Mouse (Mus musculus) kidney, postnatal 25 days (tissue): ENCODE measurements at regions not wholly inside any gene's neighbourhood (a gene's known extent, or its start where the extent isn't known, plus 50 kb on each side); places are given as distances from the start of the nearest gene placed in this dataset.
"Not testable (repeated sequence)": the region's sequence is repeated elsewhere in the genome, so short reads cannot be mapped to it uniquely, and the experiment has no call there.

Experiments used
- DNase-seq, 2 experiments: peaks; one replicate each; pipeline ENCODE4 v3.0.0; 2021; ENCODE audit warnings: mixed read lengths in 2 of 2

DNA sequence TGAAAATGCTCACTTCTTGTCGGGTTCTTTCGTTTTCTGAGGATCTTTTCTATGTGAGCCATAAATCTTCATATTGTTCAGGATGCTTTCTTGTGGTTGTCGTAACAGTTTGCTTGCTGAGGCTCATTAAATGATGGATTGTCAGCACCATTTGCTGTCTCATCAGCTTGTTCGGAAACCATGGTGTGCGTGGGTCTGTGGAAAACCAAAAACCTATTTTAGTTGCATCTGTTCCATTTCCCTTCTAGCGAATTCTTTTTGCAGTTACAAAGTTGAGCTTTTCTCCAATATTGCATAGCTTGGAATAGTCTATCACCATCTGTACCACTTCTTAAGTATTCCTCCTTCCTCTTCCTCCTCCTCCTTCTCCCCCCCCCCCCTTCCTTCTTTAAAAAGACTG, 269.9 kb downstream of the Lyplal1 start:
- no peak for DNase-seq

DNA sequence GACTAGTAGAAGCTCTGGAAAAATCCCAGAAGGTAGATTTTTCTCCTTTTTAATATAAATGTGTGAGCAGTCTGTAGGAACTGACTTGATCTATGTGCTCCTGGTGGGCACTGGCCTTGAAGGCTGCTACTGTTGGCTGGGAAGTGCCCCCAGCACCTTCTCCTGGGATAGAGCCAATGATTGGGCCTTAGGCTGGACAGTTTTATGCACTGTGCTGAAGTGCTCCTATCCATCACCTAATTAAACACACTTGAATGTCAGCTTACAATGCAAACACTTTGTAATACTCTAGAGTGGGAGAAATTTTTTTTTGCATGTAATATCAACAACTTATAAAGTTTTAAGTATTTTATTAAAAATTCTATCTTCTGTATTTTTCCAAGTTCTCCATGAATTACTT, 266.5 kb downstream of the Lyplal1 start:
- no peak for DNase-seq

DNA sequence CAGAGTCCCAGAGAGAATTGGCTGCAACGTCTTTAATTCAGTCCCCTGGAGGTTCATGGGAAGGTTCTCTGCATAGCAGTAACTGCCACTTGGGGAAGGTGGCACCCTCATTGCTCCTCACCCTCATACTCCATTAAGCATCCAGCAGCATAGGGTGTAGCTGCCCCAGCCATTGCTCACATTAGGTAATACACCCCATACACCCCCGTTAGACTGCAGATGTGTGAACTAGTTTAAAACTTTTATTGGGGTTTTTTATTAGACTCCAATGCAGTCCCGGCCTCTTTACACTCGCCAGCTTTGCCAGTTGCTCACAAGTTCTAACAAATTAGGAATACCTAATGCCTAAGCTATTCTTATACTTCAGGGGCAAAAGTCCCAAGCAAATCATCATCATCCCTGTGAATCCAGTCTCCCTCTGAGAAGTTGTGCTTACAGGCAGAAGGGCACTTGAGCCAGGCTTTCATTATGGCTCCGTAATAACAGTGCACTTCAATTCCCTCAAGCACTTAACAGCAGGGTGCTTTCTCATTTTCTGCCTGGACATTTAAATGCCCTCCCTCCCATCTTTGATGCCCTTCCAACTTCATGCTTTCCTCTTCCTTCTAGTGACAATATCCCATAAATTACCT, 265.7 kb downstream of the Lyplal1 start:
- DNase-seq, result no peak

DNA sequence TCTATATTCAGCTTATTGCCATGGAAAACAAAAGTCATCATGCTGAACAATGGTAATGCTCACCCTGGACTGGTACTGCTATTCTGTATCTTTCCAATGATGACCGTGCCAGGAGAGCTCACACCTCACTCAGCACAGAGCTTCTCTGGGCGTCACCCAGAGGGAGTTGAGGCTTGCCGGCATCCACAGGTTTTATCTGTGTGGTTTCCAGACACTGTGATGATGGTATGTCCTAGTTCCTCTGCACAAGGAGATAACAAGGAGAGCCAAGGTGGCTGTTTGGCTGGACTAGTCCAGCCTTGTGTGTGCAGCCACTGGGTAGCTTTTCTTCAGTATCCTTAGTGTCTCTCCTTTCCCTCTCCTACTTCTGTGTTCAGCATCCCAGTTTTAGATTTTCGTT, 255.4 kb downstream of the Lyplal1 start:
- no peak for DNase-seq

DNA sequence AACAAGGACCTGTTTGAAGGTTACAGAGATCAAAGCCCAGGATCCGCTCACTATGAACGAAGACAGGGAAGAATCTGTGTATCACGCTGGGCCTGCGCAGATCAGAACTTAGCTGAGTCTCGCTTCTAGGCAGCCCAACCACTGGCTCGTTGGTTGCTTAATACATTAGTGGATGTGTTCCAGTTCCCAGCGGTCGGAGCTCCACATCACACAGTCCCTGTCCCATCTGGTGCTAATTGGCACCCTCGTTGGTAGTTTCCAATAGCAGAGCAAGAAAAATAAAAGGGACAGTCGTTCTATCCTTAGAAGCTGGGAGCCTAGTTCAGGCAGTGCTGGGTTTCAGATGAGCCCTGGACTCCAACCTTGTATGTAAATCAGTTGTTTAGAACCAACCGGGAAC, 251.2 kb downstream of the Lyplal1 start:
- no peak for DNase-seq

DNA sequence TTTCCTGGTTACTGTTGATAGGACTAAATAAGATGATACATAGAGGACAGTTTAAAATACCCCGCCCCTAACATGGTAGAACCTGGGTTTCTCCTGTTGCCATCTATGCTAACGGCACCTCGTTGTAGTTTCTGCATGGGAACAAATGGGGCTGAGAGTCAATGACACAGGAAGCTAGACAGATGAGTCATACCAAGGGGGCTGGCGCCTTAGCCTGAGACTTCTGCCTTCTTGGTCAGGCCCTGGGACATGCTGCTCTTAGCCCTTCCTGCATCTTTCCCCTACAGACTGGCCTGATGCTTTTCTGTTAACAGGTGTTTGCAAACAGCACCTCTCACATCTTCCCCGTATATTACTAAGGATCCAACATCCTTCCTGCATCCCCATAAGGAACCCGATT, 250.5 kb downstream of the Lyplal1 start:
- DNase-seq, result no peak

DNA sequence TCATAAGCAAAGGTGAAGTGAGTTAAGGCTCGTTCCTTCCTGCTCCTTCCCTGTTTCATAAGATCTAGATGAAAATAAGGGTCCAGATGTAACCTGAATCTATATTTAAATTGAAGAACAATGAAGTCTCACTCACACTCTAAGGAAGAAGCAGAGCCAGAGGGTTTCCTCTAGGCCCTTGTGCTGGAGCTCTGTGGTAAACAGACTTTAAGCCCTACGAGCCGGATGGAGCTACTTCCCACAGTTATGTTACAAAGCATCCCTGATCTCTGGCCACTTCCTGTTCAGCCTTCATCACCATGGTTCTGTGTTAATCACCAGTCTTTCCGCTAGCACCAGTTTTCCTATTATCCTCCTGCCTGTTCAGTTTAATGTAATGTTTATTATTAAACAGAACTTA, 250.1 kb downstream of the Lyplal1 start:
- no peak for DNase-seq

DNA sequence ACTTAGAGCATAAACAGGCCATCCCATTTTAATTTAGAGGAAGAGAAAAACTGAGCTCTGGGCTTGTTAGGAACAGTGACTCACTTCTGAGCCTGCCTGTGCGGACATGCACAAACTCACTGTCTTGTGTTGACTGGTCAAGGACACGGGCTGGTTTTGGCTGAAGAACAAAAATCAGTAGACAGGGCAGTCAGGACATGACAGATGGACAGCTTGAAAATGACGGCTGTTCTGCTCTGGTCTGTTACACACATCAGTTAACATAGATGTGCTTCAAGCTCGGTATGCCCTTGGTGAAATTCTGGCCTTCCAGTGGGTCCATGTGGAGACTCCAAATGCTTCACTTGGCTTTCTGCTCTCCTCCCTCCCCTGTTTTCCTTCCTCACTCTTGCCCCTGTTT, 248.4 kb downstream of the Lyplal1 start:
- DNase-seq, result no peak

DNA sequence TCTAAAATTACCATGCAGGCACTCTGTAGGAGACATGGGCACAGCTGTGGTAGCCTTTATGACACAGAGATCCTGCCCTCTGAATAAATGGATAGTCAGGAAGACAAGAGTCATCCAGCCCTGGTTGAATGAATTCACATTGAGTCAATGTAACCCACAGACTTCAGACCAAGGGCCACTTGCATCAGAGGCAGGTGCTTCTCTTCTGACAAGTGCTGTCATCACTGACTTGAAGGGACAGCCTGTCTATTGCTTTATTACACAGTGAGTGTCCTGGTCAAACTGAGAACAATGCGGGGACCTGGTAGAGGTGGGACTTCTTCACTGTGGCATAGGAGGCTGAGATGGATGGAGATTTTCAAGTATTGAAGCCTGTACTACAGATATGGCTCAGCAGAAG, 230.1 kb downstream of the Lyplal1 start:
- DNase-seq, result no peak

DNA sequence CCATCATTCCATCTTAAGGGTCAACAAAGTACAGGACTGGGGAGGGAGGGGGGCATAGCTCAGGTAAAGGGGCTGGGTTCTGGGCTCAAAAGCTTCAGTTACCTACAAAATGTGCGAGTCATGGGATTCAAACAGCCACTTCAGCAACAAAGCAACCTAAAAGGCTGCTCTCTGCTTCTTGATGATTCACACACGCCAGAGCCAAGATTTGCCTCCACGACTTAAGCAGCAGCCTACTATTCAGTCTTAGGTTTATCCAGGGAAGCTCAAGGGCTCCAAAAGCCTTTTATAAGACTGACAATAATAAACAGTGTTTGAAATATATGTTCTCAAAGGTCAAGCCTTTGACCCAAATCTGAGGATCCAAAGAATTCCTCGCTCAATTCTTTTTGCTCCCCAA, 225.3 kb downstream of the Lyplal1 start:
- no peak for DNase-seq

DNA sequence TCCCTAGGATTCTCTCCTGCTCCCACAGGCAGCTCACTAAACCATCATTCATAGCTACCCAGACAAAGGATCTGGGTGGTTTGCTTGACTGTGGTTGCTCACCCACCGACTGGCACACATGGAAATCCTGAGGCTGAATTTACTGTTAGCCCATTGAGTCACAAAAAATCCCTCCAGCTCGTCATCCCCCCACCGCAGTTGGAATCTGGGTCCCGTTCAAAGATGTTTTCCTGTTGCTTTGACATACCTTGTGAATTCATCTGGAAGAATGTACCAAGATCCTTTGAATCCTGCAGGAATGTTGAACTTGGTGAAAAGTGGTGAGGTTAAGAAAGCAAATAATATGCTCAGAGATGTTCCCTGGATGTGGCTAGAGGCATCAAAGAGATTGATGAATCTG, 223.7 kb downstream of the Lyplal1 start:
- DNase-seq, result no peak

DNA sequence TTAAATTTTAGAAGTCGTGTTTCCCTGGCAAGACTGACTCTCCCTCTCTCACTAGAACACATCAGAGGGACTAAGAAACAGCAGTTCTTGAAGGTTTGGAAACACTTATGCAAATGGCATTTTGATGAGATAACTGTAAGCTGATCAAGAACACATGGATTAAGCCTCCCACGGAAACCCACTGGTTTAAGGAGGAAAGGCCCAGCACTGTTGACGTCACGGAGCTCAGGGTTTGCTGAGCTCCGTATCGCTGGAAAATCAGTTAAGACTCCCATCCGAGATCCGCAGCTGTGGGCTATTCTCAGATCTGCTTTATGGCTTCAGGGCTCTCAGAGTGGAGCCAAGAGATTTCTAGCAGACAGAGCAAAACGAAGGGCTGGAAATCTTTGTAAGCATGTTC, 218.6 kb downstream of the Lyplal1 start:
- no peak for DNase-seq

DNA sequence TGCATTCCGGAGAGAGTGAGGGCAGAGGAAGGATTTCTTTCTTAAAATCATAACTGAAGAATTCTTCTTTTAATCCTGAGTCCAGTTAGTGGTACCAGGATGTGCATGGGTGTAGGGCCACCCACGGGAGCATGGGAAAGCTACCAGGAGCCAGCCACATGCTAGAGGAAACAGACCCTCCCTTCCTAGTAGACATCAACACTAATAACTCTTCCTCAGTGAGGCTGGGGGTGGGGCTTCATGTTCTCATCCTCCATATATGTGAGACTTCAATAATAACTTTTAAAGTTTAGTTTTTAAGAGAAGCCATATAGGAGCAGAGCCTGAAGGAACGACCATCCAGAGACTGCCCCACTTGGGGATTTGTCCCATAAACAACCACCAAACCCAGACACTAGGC, 216.8 kb downstream of the Lyplal1 start:
- DNase-seq, result no peak

DNA sequence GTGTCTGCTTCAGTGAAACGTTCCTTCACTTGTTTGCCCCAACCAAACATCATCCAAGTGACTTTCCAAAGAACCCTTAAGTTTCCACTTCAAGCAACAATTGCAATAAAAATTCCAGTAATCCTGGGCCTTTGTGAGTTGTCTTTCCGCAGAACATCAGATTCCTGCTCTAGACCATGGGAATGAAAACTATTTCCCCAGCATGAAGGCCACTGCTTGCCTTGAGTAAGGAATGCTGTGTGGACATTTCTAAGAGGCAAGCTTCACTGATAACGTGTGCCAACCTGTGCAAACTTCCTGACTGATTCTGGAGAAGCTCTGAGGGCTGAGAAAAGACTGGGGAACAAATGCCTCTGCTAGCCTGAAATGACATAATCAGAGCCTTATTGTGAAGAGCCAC, 214.7 kb downstream of the Lyplal1 start:
- no peak for DNase-seq

DNA sequence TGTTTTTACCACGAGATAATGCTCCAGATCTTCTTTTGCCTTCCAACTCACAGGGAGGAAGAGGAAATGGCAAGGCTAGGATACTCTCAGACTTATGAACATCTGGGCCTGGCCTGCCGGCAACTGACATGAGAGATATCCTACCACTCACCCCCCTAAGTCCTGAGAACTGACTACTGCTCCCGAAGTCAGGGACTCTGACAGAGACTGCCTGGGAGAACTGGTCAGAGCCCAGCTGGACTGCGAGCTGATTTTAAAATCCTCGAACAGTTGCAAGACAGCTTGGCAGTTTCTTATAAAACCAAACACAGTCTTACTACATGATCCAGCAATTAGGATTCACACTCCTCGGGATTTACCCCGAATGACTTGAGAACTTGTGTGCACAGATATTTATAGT, 211.4 kb downstream of the Lyplal1 start:
- no peak for DNase-seq

DNA sequence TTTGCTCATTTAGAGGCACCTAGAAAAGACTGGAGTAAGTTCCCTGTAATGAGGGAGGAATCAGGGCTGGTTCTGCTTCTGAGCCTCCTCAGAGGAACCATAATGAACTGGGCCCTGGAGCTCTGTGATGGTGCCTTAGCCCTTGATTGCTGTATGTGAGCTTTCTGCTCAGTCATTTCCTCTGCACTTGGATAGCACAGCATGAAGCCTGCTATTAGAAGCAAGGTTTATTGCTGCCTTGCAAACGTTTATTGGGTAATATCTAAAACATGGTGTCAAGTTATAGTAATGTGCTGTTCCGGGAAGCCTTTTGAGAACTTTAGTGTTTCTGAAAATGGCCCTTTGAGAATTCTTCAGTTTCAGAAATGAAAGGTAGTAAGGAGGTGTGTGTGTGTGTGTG, 201.5 kb downstream of the Lyplal1 start:
- DNase-seq, result no peak

DNA sequence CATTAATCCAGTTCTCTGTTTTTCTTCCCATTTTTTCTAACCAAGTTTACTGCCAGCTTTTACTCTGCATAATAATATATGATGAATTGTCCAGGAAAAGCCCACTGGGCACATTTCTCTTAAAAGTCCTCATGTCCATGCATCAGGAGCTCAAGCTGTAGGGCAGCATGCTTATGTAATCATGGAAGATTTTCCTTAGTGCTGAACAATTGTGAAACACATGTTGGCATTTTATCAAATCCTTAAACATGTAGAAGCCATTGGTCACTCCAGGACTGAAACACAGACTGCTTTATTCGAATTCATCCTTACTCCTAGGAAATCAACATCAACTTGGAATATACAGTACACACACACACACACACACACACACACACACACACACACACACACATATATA, 198.4 kb downstream of the Lyplal1 start:
- DNase-seq, result no peak

DNA sequence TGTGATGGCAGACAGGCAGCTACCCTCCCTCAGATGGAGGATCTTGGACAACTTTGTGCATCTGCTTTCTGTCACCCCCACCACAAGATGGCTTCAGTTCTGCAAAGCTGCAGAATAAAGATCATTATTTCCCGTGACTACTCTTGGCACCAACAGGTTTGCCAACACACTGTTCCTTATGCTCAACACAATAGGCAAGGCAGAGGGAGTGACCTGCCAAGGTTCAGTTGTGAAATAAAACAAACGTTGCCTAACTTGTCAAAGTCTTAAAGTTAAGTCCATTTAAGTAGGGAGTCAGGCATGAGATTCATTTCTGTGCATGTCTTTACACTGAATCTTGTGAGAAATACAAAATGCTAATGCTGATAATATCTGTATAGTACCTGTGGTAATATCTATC, 193.4 kb downstream of the Lyplal1 start:
- DNase-seq, result no peak

DNA sequence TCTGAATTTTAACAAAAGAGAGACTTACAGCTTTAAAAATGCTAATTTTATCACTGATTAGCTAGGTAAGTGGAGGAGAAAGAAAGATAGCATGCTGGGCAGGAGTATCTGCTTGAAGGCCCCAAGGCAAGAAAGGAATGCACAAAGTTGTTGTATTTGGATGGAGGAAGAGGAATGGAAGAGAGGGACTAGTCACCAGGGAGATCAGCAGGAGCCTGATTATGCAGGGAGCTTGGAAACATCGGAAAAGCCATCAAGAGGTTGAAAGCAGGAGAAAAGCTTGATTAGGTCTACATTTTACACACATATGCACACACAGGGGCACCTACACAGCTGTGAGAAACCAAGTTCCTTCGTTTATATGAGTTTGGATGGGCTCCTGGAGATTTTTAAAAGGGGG, 188.1 kb downstream of the Lyplal1 start:
- DNase-seq, result no peak

DNA sequence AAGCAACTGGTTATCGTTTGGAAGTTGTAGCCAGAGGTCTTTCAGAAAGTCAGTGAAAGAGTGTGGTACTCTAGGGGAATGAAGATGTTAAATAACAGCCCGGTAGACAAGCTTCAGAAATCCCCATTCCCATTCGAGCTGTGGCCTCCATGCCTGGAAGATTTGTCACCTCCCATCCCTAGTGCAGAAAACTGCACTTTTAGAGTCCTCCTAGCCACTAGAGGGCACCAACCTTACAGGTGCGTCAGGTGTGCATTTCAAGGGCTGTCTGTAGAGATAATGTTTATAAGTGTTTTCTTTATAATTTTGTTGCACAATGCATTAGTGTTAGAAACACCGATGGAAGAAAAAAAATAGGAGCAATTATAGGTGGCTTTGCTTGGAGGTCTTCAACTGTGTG, 187.3 kb downstream of the Lyplal1 start:
- no peak for DNase-seq

DNA sequence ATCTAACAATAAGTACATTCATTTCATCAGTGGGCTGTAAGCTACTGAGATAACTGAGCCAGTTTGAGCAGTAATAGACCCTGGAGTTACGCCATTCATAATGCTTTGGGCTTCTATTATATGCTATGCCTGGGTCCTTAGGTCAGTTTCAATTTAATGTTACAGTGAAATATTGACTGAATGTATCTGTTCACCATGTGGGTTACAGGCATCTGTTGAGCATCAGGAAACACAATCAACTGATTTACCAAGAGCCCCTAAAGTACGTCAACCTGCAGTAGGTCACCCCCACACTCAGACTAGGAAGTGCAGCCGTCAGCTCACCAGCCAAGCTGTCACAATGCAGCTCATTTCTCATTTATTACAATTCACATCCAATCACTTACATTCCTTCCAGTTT, 183.5 kb downstream of the Lyplal1 start:
- DNase-seq, result no peak

DNA sequence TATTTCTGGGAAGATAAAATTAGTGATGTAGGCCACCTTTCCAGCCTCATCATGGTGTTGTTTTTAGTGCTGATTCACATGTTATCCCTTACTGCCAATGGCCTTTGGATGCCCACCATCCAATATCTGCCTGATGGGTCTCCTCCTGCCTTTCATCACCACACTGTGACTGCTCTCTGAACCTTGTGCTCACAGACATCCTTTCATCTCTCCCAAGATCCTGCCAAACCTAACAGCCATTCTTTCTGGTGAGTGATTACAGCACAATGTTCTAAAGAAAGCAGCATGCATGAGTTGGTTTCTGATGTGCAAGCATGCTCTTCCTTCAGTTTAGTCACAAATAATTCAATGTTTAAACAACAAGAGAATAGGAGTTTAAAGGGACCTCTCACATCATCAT, 180.1 kb downstream of the Lyplal1 start:
- no peak for DNase-seq

DNA sequence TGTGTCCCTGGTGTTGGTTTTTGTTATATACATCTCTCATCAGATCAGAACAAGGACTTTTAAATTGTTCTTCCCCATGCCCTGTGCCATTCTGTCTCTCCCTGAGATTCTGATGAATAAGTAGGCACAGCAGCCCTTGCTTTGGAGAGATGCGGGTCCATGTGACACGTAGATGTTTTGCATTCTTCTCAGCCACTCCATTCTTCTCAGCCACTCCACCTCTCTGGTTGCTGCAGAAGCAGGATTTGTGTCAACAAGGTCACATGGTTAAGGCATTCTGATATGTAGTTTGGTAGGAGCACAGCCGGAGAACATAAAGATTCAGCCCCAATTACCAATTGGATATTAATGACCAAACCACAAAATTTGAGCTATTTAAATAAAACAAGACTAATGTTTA, 177.2 kb downstream of the Lyplal1 start:
- DNase-seq, result no peak

DNA sequence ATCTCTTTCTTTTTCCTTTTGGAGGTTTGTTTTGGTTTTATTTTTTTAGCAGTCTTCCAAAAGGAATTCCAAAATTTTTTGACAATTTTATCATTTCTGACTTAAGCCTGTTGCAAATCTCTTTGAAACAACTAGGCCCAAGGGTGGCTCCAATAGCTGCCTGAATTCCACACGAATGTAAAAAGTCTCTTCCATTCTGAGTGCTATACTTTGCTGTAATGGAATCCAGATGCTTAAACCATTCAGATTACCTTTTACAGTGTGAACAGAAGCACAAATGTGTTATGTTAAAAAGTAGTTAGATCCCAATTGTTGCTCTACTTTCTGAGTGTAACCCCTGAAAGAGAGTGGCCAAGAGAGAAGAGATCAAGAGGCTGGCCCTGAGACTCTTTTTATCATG, 176.6 kb downstream of the Lyplal1 start:
- DNase-seq, result no peak

DNA sequence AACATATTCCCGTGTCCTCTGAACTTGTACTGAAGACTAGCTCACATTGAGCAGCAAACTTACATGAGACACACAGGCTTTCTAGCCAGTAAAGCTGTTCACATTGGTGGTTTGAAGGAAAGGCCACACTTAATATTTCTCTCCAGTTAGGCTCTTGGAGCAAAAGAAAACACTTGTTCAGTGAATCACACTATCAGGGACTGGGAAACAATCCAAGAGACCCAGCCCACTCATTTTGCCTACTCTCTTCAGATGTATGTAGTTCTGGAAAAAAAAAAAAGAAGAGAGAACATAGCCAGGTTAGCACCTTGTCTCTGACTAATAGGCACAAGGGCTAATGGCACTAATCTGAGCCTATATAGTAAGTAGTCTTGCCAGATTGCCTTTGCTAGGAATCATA, 165.9 kb downstream of the Lyplal1 start:
- DNase-seq, result no peak

DNA sequence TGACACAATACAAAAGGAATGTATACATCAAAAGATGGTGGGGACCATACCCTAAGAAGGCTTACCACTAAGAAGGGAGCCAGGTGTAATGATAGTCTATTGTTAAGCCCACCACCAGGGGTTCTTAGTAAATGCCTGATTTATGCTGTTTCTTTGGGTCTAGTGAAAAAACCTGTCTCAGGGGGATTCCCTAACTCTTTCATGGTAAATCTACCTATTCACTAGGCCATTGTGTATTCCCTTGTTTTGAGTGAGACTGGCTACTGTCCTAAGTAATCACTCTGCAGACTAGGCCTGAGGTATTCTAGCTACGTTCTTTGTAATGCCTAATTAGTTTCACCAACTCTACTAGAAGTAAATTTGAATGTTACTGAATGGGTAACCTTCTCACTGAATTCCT, 161.3 kb downstream of the Lyplal1 start:
- DNase-seq, result not testable (repeated sequence)
